Mouse (Mus musculus) liver, adult 2 months (tissue): ENCODE data around the gene Pax8.

Experiments used
- CTCF ChIP-seq: fragments of 200-500 bp; IDR thresholded peaks from 2 replicates; pipeline ENCODE4 v1.5.1; 2011; ENCODE audit warnings: low read depth, low read length, control low read depth
- POLR2A ChIP-seq: fragments of 200-500 bp; IDR thresholded peaks from 2 replicates; pipeline ENCODE4 v1.6.1; 2011; ENCODE audit warnings: low read length, control low read depth; ENCODE audit not compliant: insufficient read depth; ENCODE audit errors: extremely low read depth

GRCm38 (mm10) chr2:24502963-24503471 lies 27.6 kb upstream of the Pax8 start:
- TF ChIP-seq POLR2A (no peak), CTCF (no peak)
